In genomic region chr6:63931201-63931600, GRCm38 (mm10) we compare ENCODE assay signal across 15 mouse cellular contexts.
"Had no signal": no experiment of that assay in that cellular context is flagged by ENCODE, and none has a peak within 500 bp of the region (broad histone marks: within the 10 kb centered on the region; RNA-seq: fewer than 3 reads in every experiment).

No protein-coding gene starts in this region.

- H3K4me2 ChIP-seq: liver, embryonic 13.5 days; neural tube, embryonic 12.5 days; neural tube, embryonic 15.5 days had no signal

- H3K27me3 ChIP-seq: liver, embryonic 13.5 days; neural tube, embryonic 12.5 days; neural tube, embryonic 15.5 days had no signal

- H3K4me1 ChIP-seq: liver, embryonic 13.5 days; midbrain, embryonic 10.5 days; neural tube, embryonic 12.5 days; neural tube, embryonic 15.5 days had no signal

- H3K27ac ChIP-seq: kidney, postnatal 0 days; layer of hippocampus, adult 2 months; left cerebral cortex, adult 2 months; liver, embryonic 13.5 days; macrophage; midbrain, embryonic 10.5 days; neural tube, embryonic 12.5 days; neural tube, embryonic 15.5 days had no signal

- H3K9me3 ChIP-seq: liver, embryonic 13.5 days; midbrain, embryonic 10.5 days; neural tube, embryonic 12.5 days; neural tube, embryonic 15.5 days had no signal

- H3K9ac ChIP-seq: liver, embryonic 13.5 days; neural tube, embryonic 12.5 days; neural tube, embryonic 15.5 days had no signal

- H3K36me3 ChIP-seq: liver, embryonic 13.5 days; midbrain, embryonic 10.5 days; neural tube, embryonic 12.5 days; neural tube, embryonic 15.5 days had no signal

- H3K4me3 ChIP-seq: layer of hippocampus, adult 2 months; left cerebral cortex, adult 2 months; liver, embryonic 13.5 days; midbrain, embryonic 10.5 days; neural tube, embryonic 12.5 days; neural tube, embryonic 15.5 days had no signal

- DNase-seq: kidney, adult 2 months; kidney, postnatal 25 days; layer of hippocampus, postnatal 36 days; liver, embryonic 13.5 days; lung, adult 2 months; midbrain, embryonic 14.5 days; thymus, adult 18-20 months; thymus, postnatal 36 days had no signal
